Mouse (Mus musculus) natural killer cell, adult 2 months (primary cell): Measurements from ENCODE around the gene Tsc22d4.
A peak's percentile ranks its signal among the peaks of the same experiment; 100 is the strongest.
"Not testable (repeated sequence)": the region's sequence is repeated elsewhere in the genome, so short reads cannot be mapped to it uniquely, and the experiment has no call there.

ENCODE experiments used
- DNase-seq, 2 experiments: peaks; one replicate each; pipeline ENCODE4 v3.0.0; 2022; ENCODE audit warnings: low spot score in 2 of 2

Gene Tsc22d4

GRCm38 (mm10) chr5:137741023-137741931 lies 4.3 kb upstream of the Tsc22d4 start, which contains the start of gene Nyap1:
Gene Nyap1, minus strand, starts transcription at chr5:137741607.
- DNase-seq = peak; percentile 69 to 77

GRCm38 (mm10) chr5:137742048-137742447 lies 3.5 kb upstream of the Tsc22d4 start:
- no peak for DNase-seq

GRCm38 (mm10) chr5:137742836-137743235 lies 2.7 kb upstream of the Tsc22d4 start:
- no peak for DNase-seq

GRCm38 (mm10) chr5:137744197-137744596 lies 1.3 kb upstream of the Tsc22d4 start:
- DNase-seq = no peak

- peak; percentile 47 to 49 for DNase-seq
Measured at GRCm38 (mm10) chr5:137746282-137746850, 836 bp downstream of the Tsc22d4 start.

GRCm38 (mm10) chr5:137746851-137747325 lies 1.4 kb downstream of the Tsc22d4 start:
- DNase-seq = no peak

GRCm38 (mm10) chr5:137747326-137747961 lies 1.9 kb downstream of the Tsc22d4 start:
- peak; percentile 35 to 36 for DNase-seq

- peak in 1 of 2 experiments; percentile 47 for DNase-seq
Measured at GRCm38 (mm10) chr5:137748130-137748770, 2.7 kb downstream of the Tsc22d4 start.

- DNase-seq = no peak
Measured at GRCm38 (mm10) chr5:137749196-137749836, 3.8 kb downstream of the Tsc22d4 start.

- DNase-seq = not testable (repeated sequence)
Measured at GRCm38 (mm10) chr5:137750212-137750611, 4.7 kb downstream of the Tsc22d4 start.

- DNase-seq = no peak
Measured at GRCm38 (mm10) chr5:137751221-137751887, 5.8 kb downstream of the Tsc22d4 start.

GRCm38 (mm10) chr5:137751988-137752387 lies 6.5 kb downstream of the Tsc22d4 start:
- no peak for DNase-seq

GRCm38 (mm10) chr5:137753111-137753832 lies 7.7 kb downstream of the Tsc22d4 start:
- DNase-seq = no peak

- DNase-seq = no peak
Measured at GRCm38 (mm10) chr5:137755425-137755824, 9.9 kb downstream of the Tsc22d4 start.

GRCm38 (mm10) chr5:137756106-137756505 lies 10.6 kb downstream of the Tsc22d4 start:
- no peak for DNase-seq

GRCm38 (mm10) chr5:137756882-137757661 lies 11.5 kb downstream of the Tsc22d4 start:
- peak; percentile 79 to 87 for DNase-seq

- no peak for DNase-seq
Measured at GRCm38 (mm10) chr5:137757887-137758286, 12.4 kb downstream of the Tsc22d4 start.

GRCm38 (mm10) chr5:137758921-137759534 lies 13.5 kb downstream of the Tsc22d4 start:
- no peak for DNase-seq

GRCm38 (mm10) chr5:137759971-137760412 lies 14.5 kb downstream of the Tsc22d4 start:
- peak; percentile 67 to 81 for DNase-seq
